Mouse (Mus musculus): ENCODE data around the gene Tgfbr2. TPM values are rescaled to one million over a fixed set of nuclear protein-coding genes. Genes with fewer than 3 reads are reported as not detected.
A peak's percentile ranks its signal among the peaks of the same experiment; 100 is the strongest.

Gene Tgfbr2
- polyA plus RNA-seq, 1 experiment from 2014 or later = 49.6 TPM

GRCm38 (mm10) chr9:116150725-116151396, 24.3 kb downstream of the Tgfbr2 start:
- peak; percentile 77 for ATAC-seq (ENCODE audit: insufficient number of reproducible peaks, low FRiP score, low TSS enrichment, low read depth)
- H3K27ac ChIP-seq (replicated peaks) = peak overlapping the region; percentile 68

DNA sequence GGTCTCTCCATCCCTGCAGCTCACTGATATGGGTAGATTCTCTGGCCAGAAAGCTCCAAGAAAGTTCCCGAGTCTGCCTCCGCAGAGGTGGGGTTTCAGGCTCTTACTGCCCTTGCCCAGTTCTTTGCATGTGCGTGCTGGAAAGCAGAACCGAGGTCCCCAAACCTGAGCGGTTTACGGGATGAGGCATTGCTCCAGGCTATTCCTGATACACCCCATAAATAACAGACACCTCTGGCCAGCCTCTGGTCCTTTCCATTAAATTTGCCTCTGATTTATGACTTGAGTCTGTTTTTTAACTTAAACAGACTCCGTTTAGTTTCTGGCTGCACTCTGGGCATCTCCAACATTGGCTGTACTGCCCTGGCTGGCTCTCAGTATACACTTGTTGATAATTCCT, 26.4 kb downstream of the Tgfbr2 start:
- no peaks in the 10 kb centered on the region for H3K27me3 ChIP-seq
- ATAC-seq (ENCODE audit: insufficient number of reproducible peaks, low FRiP score, low TSS enrichment, low read depth) = no peak
- no peaks in the 10 kb centered on the region for H3K36me3 ChIP-seq
- no peaks in the 10 kb centered on the region for H3K9me3 ChIP-seq (replicated peaks)
- no peak overlapping the region for H3K4me3 ChIP-seq (replicated peaks)
- H3K4me1 ChIP-seq = peaks cover 53% of the 10 kb centered on the region
- no peak overlapping the region for H3K9ac ChIP-seq
- no peak overlapping the region for H3K27ac ChIP-seq (replicated peaks)
- no peak overlapping the region for H3K4me2 ChIP-seq (replicated peaks)
- WGBS = 88% methylated on average over 7 of the region's 7 CpGs

More at GRCm38 (mm10) chr9:116150725-116151396, 24.3 kb downstream of the Tgfbr2 start:
- no peaks in the 10 kb centered on the region for H3K27me3 ChIP-seq
- no peak overlapping the region for H3K9ac ChIP-seq
- WGBS = 14% methylated on average over 7 of the region's 7 CpGs
- no peak overlapping the region for H3K4me3 ChIP-seq (replicated peaks)
- peaks cover 15% of the 10 kb centered on the region for H3K36me3 ChIP-seq
- peaks cover 56% of the 10 kb centered on the region for H3K4me1 ChIP-seq
- no peaks in the 10 kb centered on the region for H3K9me3 ChIP-seq (replicated peaks)
- no peak overlapping the region for H3K4me2 ChIP-seq (replicated peaks)

DNA sequence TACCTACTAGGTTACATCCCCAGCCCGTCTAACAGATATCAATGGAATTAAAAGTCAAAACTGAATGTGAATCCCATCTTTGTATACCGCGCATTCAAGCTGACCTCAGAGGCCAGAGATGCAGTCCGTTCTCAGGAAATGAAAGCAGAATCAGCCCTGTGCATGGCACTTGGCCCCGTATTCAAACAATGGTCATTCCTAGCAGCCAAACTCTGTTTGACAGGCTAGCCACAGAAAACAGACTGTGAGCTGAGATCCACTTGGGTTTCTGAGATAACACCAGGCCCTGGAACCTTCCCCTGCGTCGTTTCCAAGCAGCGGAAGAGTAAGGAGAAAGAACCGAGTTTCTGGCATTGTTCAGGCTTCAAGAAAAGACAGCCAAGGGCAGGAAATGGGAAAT, 28.9 kb downstream of the Tgfbr2 start:
- Histone ChIP-seq H3K4me3 (replicated peaks) (no peak overlapping the region), H3K27me3 (no peaks in the 10 kb centered on the region), H3K4me2 (replicated peaks) (no peak overlapping the region), H3K9me3 (replicated peaks) (no peaks in the 10 kb centered on the region), H3K9ac (no peak overlapping the region), H3K4me1 (peaks cover 28% of the 10 kb centered on the region), H3K36me3 (no peaks in the 10 kb centered on the region), H3K27ac (replicated peaks) (peak overlapping the region; percentile 18; the same call in 1 of the 2 replicates)
- no peak for ATAC-seq (ENCODE audit: insufficient number of reproducible peaks, low FRiP score, low TSS enrichment, low read depth)
- 66% methylated on average over 9 of the region's 9 CpGs for WGBS

GRCm38 (mm10) chr9:116145231-116145641, 29.9 kb downstream of the Tgfbr2 start:
- Histone ChIP-seq H3K27me3 (no peaks in the 10 kb centered on the region), H3K27ac (replicated peaks) (no peak overlapping the region), H3K9me3 (replicated peaks) (no peaks in the 10 kb centered on the region), H3K4me3 (replicated peaks) (no peak overlapping the region), H3K4me1 (peaks cover 18% of the 10 kb centered on the region), H3K9ac (no peak overlapping the region), H3K4me2 (replicated peaks) (no peak overlapping the region), H3K36me3 (no peaks in the 10 kb centered on the region)
- 0 out of 2 replicates have a peak, but pooled peaks have one; percentile 51 for ATAC-seq (ENCODE audit: insufficient number of reproducible peaks, low FRiP score, low TSS enrichment, low read depth)
- WGBS = 46% methylated on average over 10 of the region's 10 CpGs

DNA sequence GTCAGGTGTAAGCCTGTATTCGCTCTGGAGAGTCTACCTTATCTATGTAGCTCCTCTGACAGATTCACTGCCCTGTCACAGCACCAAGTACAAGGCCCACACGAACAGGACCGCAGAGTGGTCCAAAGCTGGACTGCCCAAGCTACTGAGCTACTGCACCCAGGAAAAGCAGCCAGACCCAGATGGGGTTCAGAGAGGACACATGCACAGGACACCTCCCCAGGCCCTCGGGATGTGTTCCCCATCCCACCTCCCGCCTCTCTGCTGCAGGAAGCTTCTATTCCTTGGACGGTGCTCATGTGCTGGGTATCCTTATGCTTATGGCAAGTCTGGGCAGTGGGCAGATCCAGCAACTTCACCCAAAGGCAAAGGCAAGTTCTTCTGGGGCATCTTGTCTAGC, 34.7 kb downstream of the Tgfbr2 start:
- H3K27ac ChIP-seq (replicated peaks) = no peak overlapping the region
- H3K4me3 ChIP-seq (replicated peaks) = no peak overlapping the region
- H3K9me3 ChIP-seq (replicated peaks) = no peaks in the 10 kb centered on the region
- H3K27me3 ChIP-seq = no peaks in the 10 kb centered on the region
- no peak overlapping the region for H3K9ac ChIP-seq
- no peaks in the 10 kb centered on the region for H3K36me3 ChIP-seq
- no peak overlapping the region for H3K4me2 ChIP-seq (replicated peaks)
- 88% methylated on average over 6 of the region's 6 CpGs for WGBS
- peaks cover 33% of the 10 kb centered on the region for H3K4me1 ChIP-seq
- no peak for ATAC-seq (ENCODE audit: insufficient number of reproducible peaks, low FRiP score, low TSS enrichment, low read depth)

GRCm38 (mm10) chr9:116139549-116139948, 35.6 kb downstream of the Tgfbr2 start:
- no peak overlapping the region for H3K9ac ChIP-seq
- H3K27me3 ChIP-seq = no peaks in the 10 kb centered on the region
- no peak for ATAC-seq (ENCODE audit: insufficient number of reproducible peaks, low FRiP score, low TSS enrichment, low read depth)
- no peak overlapping the region for H3K27ac ChIP-seq (replicated peaks)
- H3K36me3 ChIP-seq = no peaks in the 10 kb centered on the region
- no peaks in the 10 kb centered on the region for H3K9me3 ChIP-seq (replicated peaks)
- H3K4me2 ChIP-seq (replicated peaks) = no peak overlapping the region
- 73% methylated on average over 7 of the region's 7 CpGs for WGBS
- H3K4me1 ChIP-seq = peaks cover 29% of the 10 kb centered on the region
- no peak overlapping the region for H3K4me3 ChIP-seq (replicated peaks)

GRCm38 (mm10) chr9:116138595-116139134, 36.5 kb downstream of the Tgfbr2 start:
- no peak overlapping the region for H3K9ac ChIP-seq
- H3K9me3 ChIP-seq (replicated peaks) = no peaks in the 10 kb centered on the region
- H3K4me1 ChIP-seq = peaks cover 27% of the 10 kb centered on the region
- peak; percentile 65 for ATAC-seq (ENCODE audit: insufficient number of reproducible peaks, low FRiP score, low TSS enrichment, low read depth)
- H3K4me3 ChIP-seq (replicated peaks) = no peak overlapping the region
- H3K27me3 ChIP-seq = no peaks in the 10 kb centered on the region
- peak overlapping the region; percentile 77 for H3K27ac ChIP-seq (replicated peaks)
- no peaks in the 10 kb centered on the region for H3K36me3 ChIP-seq
- 25% methylated on average over 11 of the region's 11 CpGs for WGBS
- H3K4me2 ChIP-seq (replicated peaks) = no peak overlapping the region

- no peak overlapping the region for H3K4me3 ChIP-seq (replicated peaks)
- H3K36me3 ChIP-seq = no peaks in the 10 kb centered on the region
- WGBS = 67% methylated on average over 3 of the region's 3 CpGs
- H3K27me3 ChIP-seq = no peaks in the 10 kb centered on the region
- no peak overlapping the region for H3K27ac ChIP-seq (replicated peaks)
- H3K4me2 ChIP-seq (replicated peaks) = no peak overlapping the region
- H3K4me1 ChIP-seq = peaks cover 33% of the 10 kb centered on the region
- no peaks in the 10 kb centered on the region for H3K9me3 ChIP-seq (replicated peaks)
- no peak overlapping the region for H3K9ac ChIP-seq
- ATAC-seq (ENCODE audit: insufficient number of reproducible peaks, low FRiP score, low TSS enrichment, low read depth) = no peak
Observed at GRCm38 (mm10) chr9:116137645-116138044, 37.5 kb downstream of the Tgfbr2 start.

DNA sequence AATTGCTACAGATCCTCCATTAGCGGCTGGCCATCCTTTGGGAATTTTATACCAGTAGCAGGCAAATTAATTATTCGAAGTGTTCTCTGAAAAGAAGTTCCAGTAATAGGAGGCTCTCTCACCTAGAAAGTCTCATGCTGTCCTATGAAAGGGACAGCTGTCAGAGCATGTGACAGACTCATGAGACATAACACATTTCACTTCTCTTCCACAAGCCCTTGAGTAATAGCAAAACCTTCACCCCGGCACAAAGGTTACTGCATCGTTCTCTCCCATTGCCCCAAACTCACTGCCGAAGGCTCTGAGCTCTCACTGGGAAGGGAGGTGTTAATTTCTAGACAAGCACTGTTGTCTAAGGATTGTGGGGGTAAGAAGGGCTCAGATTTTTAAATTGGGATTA, 38.3 kb downstream of the Tgfbr2 start:
- 79% methylated on average over 5 of the region's 5 CpGs for WGBS
- H3K4me3 ChIP-seq (replicated peaks) = no peak overlapping the region
- ATAC-seq (ENCODE audit: insufficient number of reproducible peaks, low FRiP score, low TSS enrichment, low read depth) = no peak

DNA sequence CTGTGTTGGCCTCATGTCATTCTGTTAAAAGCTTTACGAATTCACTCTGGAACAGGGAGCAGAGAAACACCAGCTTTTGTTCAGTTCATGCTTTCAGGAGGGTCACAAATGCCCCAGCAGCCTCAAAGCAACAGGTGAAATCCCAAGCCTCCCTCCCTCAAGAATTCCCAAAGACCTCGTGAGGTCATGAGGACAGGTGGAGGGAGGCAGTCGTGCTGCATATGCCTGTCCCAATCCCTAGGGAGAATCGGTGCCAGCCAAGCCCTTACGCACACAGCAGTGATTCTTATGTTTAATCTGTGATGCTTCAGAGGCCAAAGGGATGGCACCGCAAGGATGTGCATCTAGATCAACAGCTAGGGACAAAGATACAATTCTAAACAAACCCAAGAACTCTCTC, 39.0 kb downstream of the Tgfbr2 start:
- H3K27me3 ChIP-seq = no peaks in the 10 kb centered on the region
- H3K4me3 ChIP-seq (replicated peaks) = no peak overlapping the region
- no peak overlapping the region for H3K9ac ChIP-seq
- H3K4me1 ChIP-seq = peaks cover 33% of the 10 kb centered on the region
- peaks cover 7% of the 10 kb centered on the region; the same call in 1 of the 2 replicates for H3K36me3 ChIP-seq
- H3K27ac ChIP-seq (replicated peaks) = no peak overlapping the region
- WGBS = 74% methylated on average over 6 of the region's 6 CpGs
- no peaks in the 10 kb centered on the region for H3K9me3 ChIP-seq (replicated peaks)
- H3K4me2 ChIP-seq (replicated peaks) = no peak overlapping the region
- ATAC-seq (ENCODE audit: insufficient number of reproducible peaks, low FRiP score, low TSS enrichment, low read depth) = no peak

More for the DNA sequence above, 38.3 kb downstream of the Tgfbr2 start:
- H3K36me3 ChIP-seq = no peaks in the 10 kb centered on the region; the same call in 1 of the 2 replicates
- H3K9ac ChIP-seq = no peak overlapping the region
- H3K27ac ChIP-seq (replicated peaks) = no peak overlapping the region
- no peak overlapping the region for H3K4me2 ChIP-seq (replicated peaks)
- no peaks in the 10 kb centered on the region for H3K9me3 ChIP-seq (replicated peaks)
- H3K27me3 ChIP-seq = no peaks in the 10 kb centered on the region
- peaks cover 33% of the 10 kb centered on the region for H3K4me1 ChIP-seq

DNA sequence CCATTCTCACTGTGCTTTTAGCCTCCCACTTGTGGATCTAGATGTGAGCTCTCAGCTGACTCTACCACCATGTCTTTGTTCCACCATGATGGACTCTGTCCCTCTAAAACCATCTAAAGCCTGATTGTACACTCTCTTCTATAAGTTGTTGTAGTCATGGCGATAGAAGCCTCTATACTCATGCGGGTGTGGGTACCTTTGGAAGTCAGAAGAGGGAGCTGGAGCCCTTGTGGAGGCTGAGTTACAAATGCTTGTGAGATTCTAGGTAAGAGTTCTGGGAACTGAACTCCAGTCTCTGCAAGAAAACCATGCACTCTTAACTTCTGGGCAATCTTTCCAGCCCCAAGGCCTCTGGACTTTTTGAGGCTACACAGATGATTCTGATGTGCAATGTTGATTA, 40.7 kb downstream of the Tgfbr2 start:
- ATAC-seq (ENCODE audit: insufficient number of reproducible peaks, low FRiP score, low TSS enrichment, low read depth) = no peak
- Histone ChIP-seq H3K9ac (no peak overlapping the region), H3K4me2 (replicated peaks) (no peak overlapping the region), H3K36me3 (peaks cover 20% of the 10 kb centered on the region), H3K27ac (replicated peaks) (no peak overlapping the region), H3K9me3 (replicated peaks) (no peaks in the 10 kb centered on the region), H3K27me3 (no peaks in the 10 kb centered on the region), H3K4me1 (peaks cover 33% of the 10 kb centered on the region), H3K4me3 (replicated peaks) (no peak overlapping the region)
- WGBS = 90% methylated on average over 2 of the region's 2 CpGs

All from embryonic facial prominence, embryonic 15.5 days (tissue).